Mouse (Mus musculus): ENCODE measurements around the gene Tmed6.
"Not testable (repeated sequence)": the region's sequence is repeated elsewhere in the genome, so short reads cannot be mapped to it uniquely, and the experiment has no call there.

The Tmed6 gene

DNA sequence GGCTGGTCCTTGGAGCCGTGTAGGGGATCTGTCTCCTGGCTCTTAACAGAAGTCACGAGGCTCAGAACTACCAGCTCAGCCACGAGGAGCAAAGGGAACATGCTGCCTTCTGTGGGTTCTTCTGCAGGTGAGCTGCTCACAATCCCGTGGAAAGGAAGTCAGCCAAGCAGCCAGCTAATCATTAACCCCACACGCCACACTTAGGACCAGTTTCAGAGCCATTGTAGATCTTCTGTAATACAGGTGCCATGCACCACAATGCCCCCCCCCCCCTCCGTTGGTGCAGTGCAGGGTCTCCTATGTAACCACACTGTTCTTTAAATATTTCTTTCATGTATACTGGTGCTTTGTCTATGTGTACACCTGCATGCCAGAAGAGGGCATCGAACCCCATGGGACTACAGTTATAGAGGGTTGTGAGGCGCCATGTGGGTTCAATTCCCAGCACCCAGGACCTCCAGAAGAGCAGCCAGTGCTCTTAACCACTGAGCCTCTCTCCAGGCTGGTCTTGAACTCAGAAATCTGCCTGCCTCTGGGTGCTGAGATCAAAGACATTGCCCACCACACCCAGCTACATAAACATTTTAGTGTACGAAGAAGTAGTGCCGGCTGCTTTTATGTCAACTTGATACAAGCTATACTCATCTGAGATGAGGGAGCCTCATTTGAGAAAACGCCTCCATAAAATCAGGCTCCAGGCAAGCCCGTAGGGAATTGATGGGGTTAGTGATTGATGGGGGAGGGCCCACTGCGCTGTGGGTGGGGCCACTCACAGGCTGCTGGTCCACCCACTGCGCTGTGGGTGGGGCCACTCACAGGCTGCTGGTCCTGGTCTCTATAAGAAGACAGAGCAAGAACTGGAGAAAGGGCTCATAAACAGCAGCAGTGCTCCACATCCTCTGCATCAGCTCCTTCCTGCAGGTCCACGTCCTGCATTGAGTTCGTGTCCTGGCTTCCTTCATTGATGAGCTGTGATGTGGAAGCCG, at the start of gene Tmed6:
Tmed6 (minus strand) TSS at position 134 of the 986 bp plus-strand sequence.
- no peak for DNase-seq (ENCODE audit: low spot score in 2 of 2)

- DNase-seq (ENCODE audit: low spot score in 2 of 2): no peak
Observed at GRCm38 (mm10) chr8:107115008-107115320, 49.5 kb upstream of the Tmed6 start.

DNA sequence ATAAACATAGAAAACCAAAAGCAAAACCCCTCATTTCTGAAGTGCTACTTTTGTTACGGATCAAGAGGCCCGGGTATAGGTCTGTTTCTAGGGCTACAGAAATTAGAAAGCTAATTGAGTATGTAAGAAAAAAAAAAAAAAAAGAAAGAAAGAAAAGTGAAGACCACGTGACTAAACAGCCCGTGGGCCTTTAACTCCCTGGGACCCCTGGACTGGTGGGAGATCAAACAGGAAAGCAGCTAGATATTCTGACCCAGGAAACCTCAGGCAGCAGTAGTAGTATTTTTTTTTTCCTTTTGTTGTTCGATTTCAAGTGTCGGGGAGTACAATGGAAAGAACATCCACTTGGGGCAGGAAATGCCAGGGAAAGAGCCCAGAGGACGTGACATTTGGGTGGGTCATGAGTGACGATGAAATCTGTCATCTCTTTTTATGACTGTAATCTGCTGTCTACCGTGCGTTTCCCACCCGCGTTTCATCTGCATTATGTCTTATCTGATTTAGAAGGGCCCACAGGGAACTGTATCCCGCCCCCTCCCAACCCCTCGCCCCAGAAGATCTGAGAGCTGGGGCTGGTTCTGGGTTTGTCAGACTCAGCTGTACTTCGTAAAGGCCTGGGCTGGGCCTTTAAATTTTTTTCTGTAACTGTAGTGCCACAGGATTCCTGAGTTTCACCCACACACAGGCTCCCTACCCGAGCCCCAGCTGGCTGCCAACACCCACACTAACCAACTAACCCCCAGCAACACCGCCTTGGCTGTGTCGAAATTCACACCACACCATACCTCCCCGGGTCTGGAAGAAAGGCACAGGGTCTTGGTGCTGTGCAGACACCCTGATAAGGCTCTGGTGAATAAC, 48.9 kb upstream of the Tmed6 start:
- peak in 1 of 2 experiments; percentile 42 for DNase-seq (ENCODE audit: low spot score in 2 of 2)

DNA sequence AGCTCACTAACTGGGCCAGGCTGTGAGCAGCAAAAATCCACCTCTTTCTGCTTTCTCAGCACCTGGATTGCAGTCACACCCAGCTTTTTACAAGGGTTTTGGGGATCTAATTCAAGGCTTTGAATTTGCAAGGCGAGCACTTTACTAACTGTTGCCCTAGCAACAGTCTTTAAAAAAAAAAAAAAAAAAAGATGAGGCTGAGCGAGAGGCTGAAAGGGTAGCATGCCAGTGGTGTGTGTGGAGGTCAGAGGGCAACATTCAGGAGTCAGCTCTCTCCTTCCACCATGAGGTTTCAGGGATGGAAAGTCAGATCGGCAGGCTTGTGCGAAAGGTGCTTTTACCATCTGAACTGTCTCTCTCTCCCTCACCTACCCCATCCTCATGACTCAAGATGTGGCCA, 47.8 kb upstream of the Tmed6 start:
- DNase-seq (ENCODE audit: low spot score in 2 of 2): no peak

- no peak for DNase-seq (ENCODE audit: low spot score in 2 of 2)
Observed at GRCm38 (mm10) chr8:107111340-107112105, 46.1 kb upstream of the Tmed6 start.

- no peak for DNase-seq (ENCODE audit: low spot score in 2 of 2)
Observed at GRCm38 (mm10) chr8:107110629-107111330, 45.3 kb upstream of the Tmed6 start.

GRCm38 (mm10) chr8:107109816-107110435, 44.5 kb upstream of the Tmed6 start:
- no peak for DNase-seq (ENCODE audit: low spot score in 2 of 2)

DNA sequence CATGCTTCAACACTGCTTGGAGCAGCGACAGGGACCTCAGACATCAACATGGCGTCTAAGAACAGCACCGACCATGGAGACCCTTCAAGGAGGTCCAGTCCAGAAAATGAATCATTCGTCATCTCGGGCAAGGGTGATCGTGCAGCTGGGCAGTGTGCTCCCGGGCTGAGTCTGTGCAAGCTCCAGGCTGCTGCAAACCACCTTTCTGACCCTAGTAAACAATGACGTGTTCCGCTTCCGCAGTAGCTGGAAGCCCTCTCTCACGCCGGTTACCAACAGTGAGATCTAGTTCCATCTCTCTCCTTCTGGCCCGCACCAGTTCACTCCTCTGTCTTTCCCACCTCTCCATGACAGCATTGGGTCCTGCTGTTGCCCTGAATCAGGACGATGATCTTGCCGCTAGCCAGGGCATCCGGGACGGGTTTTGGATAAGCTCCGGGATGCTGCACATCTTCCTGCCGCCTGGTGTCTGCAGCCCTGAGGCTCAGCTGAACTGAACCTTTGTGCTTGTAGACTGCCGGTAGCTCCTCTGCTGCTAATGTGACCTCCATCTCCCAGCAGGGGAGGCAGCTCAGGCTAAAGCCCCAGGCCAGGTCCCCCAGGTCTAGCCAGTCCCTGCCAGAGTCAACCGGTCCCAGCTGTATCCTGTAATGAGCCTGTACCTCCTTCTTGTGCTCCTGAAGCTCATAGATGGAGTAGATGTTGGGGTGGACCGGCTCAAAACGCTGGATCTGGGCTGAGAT, 43.7 kb upstream of the Tmed6 start:
- no peak for DNase-seq (ENCODE audit: low spot score in 2 of 2)

DNA sequence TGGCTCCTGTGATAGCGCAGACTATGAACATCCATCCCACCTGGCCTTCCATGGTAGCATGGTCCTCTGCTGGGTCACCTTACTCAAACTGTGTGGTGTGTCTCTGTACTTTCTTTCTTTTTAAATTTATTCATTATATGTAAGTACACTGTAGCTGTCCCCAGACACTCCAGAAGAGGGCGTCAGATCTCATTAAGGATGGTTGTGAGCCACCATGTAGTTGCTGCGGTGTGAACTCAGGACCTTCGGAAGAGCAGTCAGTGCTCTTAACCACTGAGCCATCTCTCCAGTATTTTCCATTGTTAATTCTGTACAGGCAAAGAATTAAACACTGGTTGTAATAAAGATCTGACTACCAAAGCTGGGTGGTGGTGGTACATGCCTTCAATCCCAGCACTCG, 42.6 kb upstream of the Tmed6 start:
- not testable (repeated sequence) for DNase-seq (ENCODE audit: low spot score in 2 of 2)

DNA sequence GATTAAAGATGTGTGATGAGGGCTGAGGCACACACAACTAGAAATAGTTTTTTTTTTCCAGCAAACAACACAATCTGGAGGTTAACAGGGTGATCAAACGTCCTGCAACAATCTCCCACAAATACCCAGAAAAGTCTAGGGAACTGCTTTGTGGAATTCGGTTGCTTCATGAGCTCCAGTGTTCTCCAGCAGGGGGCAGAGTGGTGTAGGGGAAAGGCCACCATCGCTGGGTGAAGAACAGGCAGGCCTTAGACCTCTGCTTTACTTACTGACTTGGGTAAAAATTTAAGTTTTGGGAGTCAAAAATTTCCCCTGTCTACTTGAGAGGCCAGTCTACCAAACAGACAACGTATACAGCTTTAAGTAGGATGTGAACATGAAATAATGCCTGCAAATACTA, 39.1 kb upstream of the Tmed6 start:
- DNase-seq (ENCODE audit: low spot score in 2 of 2): peak in 1 of 2 experiments; percentile 76

DNA sequence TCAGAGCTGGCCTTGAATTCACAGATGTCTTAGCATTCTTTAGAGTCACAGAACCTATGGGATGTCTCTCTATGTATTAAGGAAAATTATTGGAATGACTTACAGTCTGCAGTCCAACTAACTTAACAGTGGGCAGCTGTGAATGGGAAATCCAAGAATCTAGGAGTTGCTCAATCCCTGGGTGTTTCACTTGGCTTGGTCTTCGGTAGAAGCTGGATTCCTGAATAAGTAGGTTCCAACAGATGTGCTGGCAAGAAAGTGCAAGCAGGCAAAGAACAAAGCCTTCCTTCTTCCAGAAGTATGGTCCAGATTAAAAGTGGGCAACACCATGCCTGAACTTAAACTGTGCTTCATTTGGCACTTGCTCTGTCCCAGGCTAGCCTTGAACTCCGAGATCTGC, 35.2 kb upstream of the Tmed6 start:
- no peak for DNase-seq (ENCODE audit: low spot score in 2 of 2)

DNA sequence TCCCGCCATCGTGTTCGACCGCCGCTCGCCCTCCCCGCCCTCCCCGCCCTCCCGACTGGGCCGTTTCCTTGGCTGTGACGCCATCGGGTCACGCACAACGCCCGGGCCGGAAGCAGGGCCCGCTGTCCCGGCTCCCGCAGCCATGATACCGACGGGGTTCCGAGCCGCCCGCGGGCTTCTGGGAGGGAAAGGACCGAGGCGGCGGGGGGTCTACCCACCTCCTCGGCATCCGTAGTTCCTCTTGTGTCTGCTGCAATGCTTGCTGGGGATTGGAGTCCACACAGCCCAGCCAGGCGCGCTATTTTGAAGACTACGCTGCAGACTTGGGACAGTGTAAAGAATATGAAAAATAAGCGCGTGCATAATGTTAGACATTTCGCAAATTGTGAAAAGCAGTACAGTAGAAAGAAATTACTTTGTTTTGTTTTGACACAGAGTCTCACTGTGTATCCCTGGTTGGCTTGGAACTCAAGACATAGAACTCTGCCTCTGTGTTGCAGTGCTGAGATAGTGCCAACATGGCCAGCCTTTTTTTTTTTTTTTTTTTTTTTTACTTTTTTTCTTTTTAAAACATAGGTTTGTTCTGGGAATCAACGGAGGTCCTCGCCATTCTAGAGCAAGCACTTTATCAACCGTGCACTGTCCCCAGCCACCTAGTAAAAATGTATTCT, 31.1 kb upstream of the Tmed6 start, which contains the start of gene Terf2:
Terf2 (minus strand) TSS at position 182 of the 671 bp plus-strand sequence.
- peak; percentile 85 to 95 for DNase-seq (ENCODE audit: low spot score in 2 of 2)

DNA sequence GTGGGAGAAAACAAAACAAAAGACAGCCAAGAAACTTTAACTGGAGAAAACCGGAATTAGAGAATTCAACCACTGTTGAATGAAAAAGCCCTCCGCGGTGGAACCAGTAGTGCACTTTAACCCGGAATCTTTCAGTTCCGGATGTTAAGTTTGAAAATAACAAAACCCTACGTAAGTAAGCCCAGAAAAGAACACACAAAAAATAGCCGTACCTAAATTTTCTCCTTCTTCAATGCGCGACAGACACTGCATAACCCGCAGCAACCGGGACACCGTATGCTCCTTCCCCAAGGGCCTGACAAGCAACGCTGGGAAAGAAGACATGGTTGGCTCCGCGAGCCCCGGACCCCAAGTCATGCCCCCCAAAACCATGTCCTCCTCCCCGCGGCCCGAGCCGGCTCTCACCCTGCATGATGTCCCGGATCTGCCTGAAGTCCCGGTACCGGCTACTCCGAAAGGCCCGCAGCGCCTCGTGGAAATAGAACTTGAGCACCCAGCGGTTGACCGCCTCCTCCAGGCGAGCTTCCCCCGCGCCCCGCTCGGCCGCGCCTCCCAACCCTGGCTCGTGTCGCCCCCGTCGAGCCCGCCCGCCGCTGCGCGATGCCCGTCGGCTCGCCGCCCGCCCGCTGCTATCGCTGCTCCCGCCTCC, 30.4 kb upstream of the Tmed6 start:
- no peak for DNase-seq (ENCODE audit: low spot score in 2 of 2)

GRCm38 (mm10) chr8:107090531-107090930, 25.1 kb upstream of the Tmed6 start:
- DNase-seq (ENCODE audit: low spot score in 2 of 2): no peak

GRCm38 (mm10) chr8:107088526-107089063, 23.2 kb upstream of the Tmed6 start:
- DNase-seq (ENCODE audit: low spot score in 2 of 2): no peak

DNA sequence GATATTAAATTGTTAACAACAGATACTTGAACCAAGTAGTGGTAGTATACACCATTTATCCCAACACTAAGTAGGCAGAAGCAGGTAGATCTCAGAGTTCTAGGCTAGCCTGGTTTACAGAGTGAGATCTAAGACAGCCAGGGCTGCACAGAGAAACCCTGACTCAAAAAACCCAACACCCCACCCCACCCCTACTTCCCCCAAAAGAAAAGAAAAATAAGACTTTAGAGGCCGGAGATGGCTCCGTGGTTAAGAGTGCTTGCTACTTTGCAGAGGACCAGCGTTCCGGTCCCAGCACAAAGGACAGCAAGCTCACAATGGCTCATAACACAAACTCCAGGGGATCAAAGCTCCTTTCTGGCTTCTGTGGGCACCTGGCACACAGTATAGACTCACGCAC, 20.6 kb upstream of the Tmed6 start:
- no peak for DNase-seq (ENCODE audit: low spot score in 2 of 2)

DNA sequence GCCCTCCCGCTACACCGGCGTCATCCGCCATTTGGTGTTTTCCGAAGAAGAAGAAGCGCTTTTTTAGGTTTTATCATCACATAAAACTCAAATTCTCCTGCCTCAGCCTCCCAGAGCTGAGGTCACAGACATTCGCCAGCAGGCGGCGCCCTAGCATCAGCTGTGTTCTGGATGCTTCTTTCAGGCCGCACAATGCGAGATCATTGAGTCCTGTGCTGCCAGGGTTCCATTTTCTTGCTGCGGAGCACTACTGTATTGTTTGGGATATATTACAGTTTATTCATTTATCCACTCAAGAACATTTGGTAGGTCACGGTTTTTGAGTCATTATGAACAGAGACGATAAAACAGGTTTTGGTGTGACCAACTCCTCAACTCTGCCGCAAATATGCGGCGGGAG, 19.9 kb upstream of the Tmed6 start:
- DNase-seq (ENCODE audit: low spot score in 2 of 2): no peak

GRCm38 (mm10) chr8:107076239-107076888, 10.9 kb upstream of the Tmed6 start:
- DNase-seq (ENCODE audit: low spot score in 2 of 2): no peak
